Mouse (Mus musculus): Measurements from ENCODE around the gene Dnmt3b.

DNA sequence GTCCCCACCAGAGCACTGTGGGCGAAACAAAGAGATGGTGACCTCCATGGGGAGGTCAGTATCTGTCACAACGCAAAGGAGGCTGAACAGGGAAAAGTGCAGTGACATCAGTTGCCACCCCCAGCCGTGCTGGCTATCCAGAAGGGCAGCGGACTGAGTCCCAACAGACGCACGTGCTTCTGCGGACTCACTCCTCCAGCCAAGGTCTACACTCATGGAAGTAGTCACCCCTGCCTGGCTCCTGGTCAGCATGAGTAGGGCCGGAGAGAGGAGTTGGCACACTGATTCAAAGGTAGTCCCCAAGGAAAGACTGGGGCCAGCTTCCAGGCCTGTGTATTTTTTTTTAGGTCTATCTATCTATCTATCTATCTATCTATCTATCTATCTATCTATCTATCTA lies 40.2 kb upstream of the Dnmt3b start:
- TF ChIP-seq CTCF (IDR thresholded peaks at IDR 0.05; ENCODE audit: control insufficient read depth, insufficient read depth, insufficient read length), result no peak
- no peak for TF ChIP-seq USF1 (IDR thresholded peaks at IDR 0.05; ENCODE audit: low read depth)
- no peak for TF ChIP-seq FOSL1 (IDR thresholded peaks at IDR 0.05; ENCODE audit: insufficient read depth, low read length, poor library complexity, severe bottlenecking)
- TF ChIP-seq MYOD1 (IDR thresholded peaks at IDR 0.05; ENCODE audit: control insufficient read depth, insufficient read length, low read depth), result no peak
- TF ChIP-seq CEBPB (IDR thresholded peaks at IDR 0.05; ENCODE audit: low read depth), result no peak

Measured in C2C12 (cell line).